Mouse (Mus musculus): ENCODE results near the gene 2210016L21Rik.

DNA sequence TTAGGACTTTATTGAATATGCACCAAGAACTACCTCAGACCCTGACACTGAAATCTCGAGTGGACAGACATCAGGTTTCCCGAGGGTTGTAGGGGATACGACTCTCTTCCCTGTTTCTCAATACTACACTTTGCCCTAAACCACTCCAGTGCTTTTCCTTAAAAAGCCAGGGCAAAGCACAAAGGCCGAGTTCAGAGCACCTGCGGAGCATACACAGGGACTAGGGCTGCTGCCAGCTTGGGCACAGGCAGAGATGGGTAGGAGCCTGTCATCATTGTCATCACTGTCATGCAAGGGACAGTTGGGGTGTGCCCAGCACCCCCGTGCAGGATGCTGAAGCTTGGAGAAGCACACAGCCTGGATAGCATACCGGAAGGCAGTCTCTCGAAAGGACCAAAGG lies 8.8 kb upstream of the 2210016L21Rik start:
- TF ChIP-seq CTCF (IDR thresholded peaks at IDR 0.05; ENCODE audit: borderline replicate concordance, insufficient read depth, low read length) = no peak
- TF ChIP-seq POLR2A (IDR thresholded peaks at IDR 0.05; ENCODE audit: low read depth, low read length) = no peak

All from embryonic fibroblast, embryonic 13.5 days (primary cell).